Mouse (Mus musculus): ENCODE results near the gene Ccdc60.

DNA sequence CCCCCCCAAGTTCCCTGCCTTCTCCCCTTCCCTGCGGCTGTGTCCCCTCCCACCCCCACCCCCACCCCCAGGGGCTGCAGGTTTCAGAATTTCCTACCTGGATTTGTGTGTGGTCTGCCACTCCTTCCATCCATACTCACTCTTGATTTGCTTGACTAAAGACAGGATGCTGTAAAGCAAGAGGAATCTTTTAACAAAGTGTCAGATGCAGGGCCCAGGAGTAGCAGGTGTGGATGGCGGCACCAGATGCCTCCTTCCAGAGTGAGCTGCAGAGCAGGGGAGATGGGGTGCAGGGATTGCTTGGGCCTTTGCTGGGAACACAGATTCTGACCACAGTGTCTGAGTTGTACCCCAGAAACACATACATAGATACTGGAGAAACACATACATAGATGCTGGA lies 148.1 kb downstream of the Ccdc60 start:
- no peak for TF ChIP-seq MAFK (IDR thresholded peaks at IDR 0.05; ENCODE audit: borderline replicate concordance, low read depth, low read length)
- no peak for TF ChIP-seq ETS1 (IDR thresholded peaks at IDR 0.05; ENCODE audit: low read depth, low read length)
- TF ChIP-seq POLR2AphosphoS5 (IDR thresholded peaks at IDR 0.05; ENCODE audit: borderline replicate concordance, low read depth, low read length): no peak
- no peak for TF ChIP-seq CTCF (IDR thresholded peaks at IDR 0.05 in 2 of 3, conservative IDR thresholded peaks at IDR 0.05 in 1 of 3; ENCODE audit: control insufficient read depth in 1 of 3, insufficient read depth in 1 of 3, low read depth in 2 of 3, low read length in 3 of 3, poor library complexity in 1 of 3, severe bottlenecking in 1 of 3)

All from MEL (cell line).